ENCODE assay signal across 9 mouse cellular contexts in genomic region chr15:100983427-100984153, GRCm38 (mm10).
DNase-seq lines count a peak whose midpoint lies in the region; ATAC-seq and TF ChIP-seq lines count a peak whose summit lies in the region.
"Had no signal": no experiment of that assay in that cellular context is flagged by ENCODE, and none has a peak within 500 bp of the region (broad histone marks: within the 10 kb centered on the region; RNA-seq: fewer than 3 reads in every experiment).

No protein-coding gene starts in this region.

- no peaks in the 10 kb centered on the region for H3K4me1 ChIP-seq in forebrain, postnatal 0 days (ENCODE audit: insufficient read depth)
- H3K4me1 ChIP-seq in intestine, embryonic 16.5 days (ENCODE audit: control insufficient read depth, insufficient read depth, low read length) = peaks cover 6% of the 10 kb centered on the region; the same call in 1 of the 2 replicates
- H3K4me1 ChIP-seq in liver, embryonic 16.5 days (ENCODE audit: control insufficient read depth, low read depth, low read length) = no peaks in the 10 kb centered on the region
- H3K4me1 ChIP-seq in neural tube, embryonic 12.5 days = peaks cover 26% of the 10 kb centered on the region

- DNase-seq in lung, adult 18-20 months = peak; percentile 7 to 8
- DNase-seq in lung, postnatal 25 days (ENCODE audit: low spot score) = no peak
- DNase-seq in adrenal gland, postnatal 4 days (ENCODE audit: low spot score in 2 of 2) = peak; percentile 8 to 28
- DNase-seq in forebrain, postnatal 0 days = peak; percentile 72
- DNase-seq in yolk sac, embryonic 10.5 days (ENCODE audit: low spot score) = peak; percentile 49

- no peaks in the 10 kb centered on the region for H3K27me3 ChIP-seq in forebrain, postnatal 0 days (ENCODE audit: insufficient read depth, low read length)
- H3K27me3 ChIP-seq in intestine, embryonic 16.5 days (replicated peaks; ENCODE audit: control insufficient read depth, insufficient read depth, low read length) = 0 out of 2 replicates have a peak, but pooled peaks cover 3% of the 10 kb centered on the region
- peaks cover 31% of the 10 kb centered on the region for H3K27me3 ChIP-seq in liver, embryonic 16.5 days (ENCODE audit: control insufficient read depth, insufficient read depth, low read depth, low read length)
- H3K27me3 ChIP-seq in neural tube, embryonic 12.5 days (replicated peaks) = no peaks in the 10 kb centered on the region

- peak overlapping the region; percentile 36; the same call in 1 of the 2 replicates for H3K27ac ChIP-seq in forebrain, postnatal 0 days (ENCODE audit: low read depth, low read length)
- no peak overlapping the region for H3K27ac ChIP-seq in intestine, embryonic 16.5 days (ENCODE audit: low read length)
- no peak overlapping the region for H3K27ac ChIP-seq in liver, embryonic 16.5 days (ENCODE audit: low read length)
- H3K27ac ChIP-seq in neural tube, embryonic 12.5 days = no peak overlapping the region

- peak; percentile 69 for TF ChIP-seq CTCF in forebrain, postnatal 0 days (IDR thresholded peaks at IDR 0.05; ENCODE audit: low read depth)

- no peaks in the 10 kb centered on the region for H3K9me3 ChIP-seq in forebrain, postnatal 0 days (ENCODE audit: low read length)
- H3K9me3 ChIP-seq in intestine, embryonic 16.5 days (ENCODE audit: control insufficient read depth, low read length) = no peaks in the 10 kb centered on the region
- H3K9me3 ChIP-seq in liver, embryonic 16.5 days (replicated peaks; ENCODE audit: control insufficient read depth, low read length) = no peaks in the 10 kb centered on the region
- no peaks in the 10 kb centered on the region for H3K9me3 ChIP-seq in neural tube, embryonic 12.5 days

- peak; percentile 94 for ATAC-seq in forebrain, postnatal 0 days
- peak; percentile 90 for ATAC-seq in intestine, embryonic 16.5 days
- ATAC-seq in liver, embryonic 16.5 days (ENCODE audit: low read depth) = no peak
- peak; percentile 86 for ATAC-seq in neural tube, embryonic 12.5 days (ENCODE audit: low FRiP score, low read depth)

- peak overlapping the region; percentile 41 for H3K4me3 ChIP-seq in forebrain, postnatal 0 days (ENCODE audit: low read depth, low read length)
- peak overlapping the region; percentile 59 for H3K4me3 ChIP-seq in intestine, embryonic 16.5 days (ENCODE audit: low read length)
- H3K4me3 ChIP-seq in liver, embryonic 16.5 days (ENCODE audit: low read depth, low read length) = peak overlapping the region; percentile 45
- peak overlapping the region; percentile 44 for H3K4me3 ChIP-seq in neural tube, embryonic 12.5 days
- H3K4me3 ChIP-seq: erythroblast, embryonic 14.5 days had no signal

- 2% methylated on average over 44 of the region's 46 CpGs for WGBS in forebrain, postnatal 0 days
- 2% methylated on average over 46 of the region's 46 CpGs for WGBS in intestine, embryonic 16.5 days
- WGBS in liver, embryonic 16.5 days (ENCODE audit: insufficient replicate concordance) = under 1% methylated on average over 46 of the region's 46 CpGs
- WGBS in neural tube, embryonic 12.5 days = under 1% methylated on average over 46 of the region's 46 CpGs

- H3K4me2 ChIP-seq in forebrain, postnatal 0 days (ENCODE audit: low read depth) = peak overlapping the region; percentile 71
- peak overlapping the region; percentile 91 for H3K4me2 ChIP-seq in intestine, embryonic 16.5 days (ENCODE audit: low read depth, low read length)
- peak overlapping the region; percentile 55 for H3K4me2 ChIP-seq in liver, embryonic 16.5 days (ENCODE audit: low read depth, low read length)
- H3K4me2 ChIP-seq in neural tube, embryonic 12.5 days (replicated peaks) = peak overlapping the region; percentile 77

- peak overlapping the region; percentile 59 for H3K9ac ChIP-seq in forebrain, postnatal 0 days
- peak overlapping the region; percentile 66 for H3K9ac ChIP-seq in intestine, embryonic 16.5 days (ENCODE audit: low read depth, low read length)
- H3K9ac ChIP-seq in liver, embryonic 16.5 days (ENCODE audit: low read depth, low read length) = no peak overlapping the region
- peak overlapping the region; percentile 63 for H3K9ac ChIP-seq in neural tube, embryonic 12.5 days

- peaks cover 3% of the 10 kb centered on the region; the same call in 1 of the 2 replicates for H3K36me3 ChIP-seq in forebrain, postnatal 0 days (ENCODE audit: insufficient read depth)
- no peaks in the 10 kb centered on the region for H3K36me3 ChIP-seq in intestine, embryonic 16.5 days (ENCODE audit: control insufficient read depth, insufficient read depth, low read length)
- H3K36me3 ChIP-seq in liver, embryonic 16.5 days (ENCODE audit: control insufficient read depth, insufficient read depth) = no peaks in the 10 kb centered on the region
- H3K36me3 ChIP-seq in neural tube, embryonic 12.5 days = no peaks in the 10 kb centered on the region
